Mouse (Mus musculus): ENCODE data around the gene Cldn3. TPM values are rescaled to one million over a fixed set of nuclear protein-coding genes. Genes with fewer than 3 reads are reported as not detected.

Gene Cldn3
- polyA plus RNA-seq, 1 experiment from 2014 or later = 16.2 TPM

- DNase-seq (ENCODE audit: low spot score) = no peak
- WGBS = 16% methylated on average over 7 of the region's 7 CpGs
- no peak for ATAC-seq (ENCODE audit: low FRiP score, low TSS enrichment)
- Histone ChIP-seq H3K9me3 (ENCODE audit: control insufficient read depth, low read length) (no peaks in the 10 kb centered on the region), H3K9ac (ENCODE audit: low read length) (0 out of 2 replicates have a peak overlapping the region, but pooled peaks have one; percentile 13), H3K27ac (replicated peaks) (no peak overlapping the region), H3K27me3 (ENCODE audit: control insufficient read depth, insufficient read depth, low read length) (no peaks in the 10 kb centered on the region), H3K4me3 (ENCODE audit: low read depth, low read length) (no peak overlapping the region), H3K36me3 (ENCODE audit: control insufficient read depth, insufficient read depth, low read length) (no peaks in the 10 kb centered on the region), H3K4me2 (replicated peaks; ENCODE audit: low read depth) (no peak overlapping the region), H3K4me1 (replicated peaks; ENCODE audit: control insufficient read depth, insufficient read depth) (peaks cover 2% of the 10 kb centered on the region; the same call in 1 of the 2 replicates)
- TF ChIP-seq EP300 (optimal IDR thresholded peaks at IDR 0.05) (no peak), CTCF (IDR thresholded peaks at IDR 0.05; ENCODE audit: low read depth) (peak; percentile 32; the same call in 1 of the 2 replicates)
These were observed 39.9 kb downstream of the Cldn3 start for GRCm38 (mm10) chr5:135025899-135026298.

- H3K4me2 ChIP-seq (replicated peaks; ENCODE audit: low read depth) = peak overlapping the region; percentile 32
- no peaks in the 10 kb centered on the region for H3K27me3 ChIP-seq (ENCODE audit: control insufficient read depth, insufficient read depth, low read length)
- DNase-seq (ENCODE audit: low spot score) (peak; percentile 51), ATAC-seq (ENCODE audit: low FRiP score, low TSS enrichment) (peak; percentile 54)
- no peaks in the 10 kb centered on the region for H3K9me3 ChIP-seq (ENCODE audit: control insufficient read depth, low read length)
- no peaks in the 10 kb centered on the region for H3K36me3 ChIP-seq (ENCODE audit: control insufficient read depth, insufficient read depth, low read length)
- TF ChIP-seq EP300 (optimal IDR thresholded peaks at IDR 0.05) (no peak), CTCF (IDR thresholded peaks at IDR 0.05; ENCODE audit: low read depth) (no peak)
- no peaks in the 10 kb centered on the region; the same call in 1 of the 2 replicates for H3K4me1 ChIP-seq (replicated peaks; ENCODE audit: control insufficient read depth, insufficient read depth)
- no peak overlapping the region for H3K4me3 ChIP-seq (ENCODE audit: low read depth, low read length)
- 36% methylated on average over 18 of the region's 18 CpGs for WGBS
- peak overlapping the region; percentile 48 for H3K9ac ChIP-seq (ENCODE audit: low read length)
- H3K27ac ChIP-seq (replicated peaks) = peak overlapping the region; percentile 31; the same call in 1 of the 2 replicates
These were observed 43.2 kb downstream of the Cldn3 start for GRCm38 (mm10) chr5:135029007-135029854.

GRCm38 (mm10) chr5:135032581-135032980 is 46.6 kb downstream of the Cldn3 start:
- no peaks in the 10 kb centered on the region for H3K36me3 ChIP-seq (ENCODE audit: control insufficient read depth, insufficient read depth, low read length)
- H3K4me3 ChIP-seq (ENCODE audit: low read depth, low read length) = no peak overlapping the region
- TF ChIP-seq CTCF (IDR thresholded peaks at IDR 0.05; ENCODE audit: low read depth) (no peak), EP300 (optimal IDR thresholded peaks at IDR 0.05) (no peak)
- no peak overlapping the region for H3K4me2 ChIP-seq (replicated peaks; ENCODE audit: low read depth)
- 86% methylated on average over 5 of the region's 5 CpGs for WGBS
- no peak for DNase-seq (ENCODE audit: low spot score)
- H3K4me1 ChIP-seq (replicated peaks; ENCODE audit: control insufficient read depth, insufficient read depth) = no peaks in the 10 kb centered on the region
- no peaks in the 10 kb centered on the region for H3K9me3 ChIP-seq (ENCODE audit: control insufficient read depth, low read length)
- no peak overlapping the region for H3K27ac ChIP-seq (replicated peaks)
- ATAC-seq (ENCODE audit: low FRiP score, low TSS enrichment) = no peak
- no peak overlapping the region for H3K9ac ChIP-seq (ENCODE audit: low read length)
- no peaks in the 10 kb centered on the region for H3K27me3 ChIP-seq (ENCODE audit: control insufficient read depth, insufficient read depth, low read length)

DNA sequence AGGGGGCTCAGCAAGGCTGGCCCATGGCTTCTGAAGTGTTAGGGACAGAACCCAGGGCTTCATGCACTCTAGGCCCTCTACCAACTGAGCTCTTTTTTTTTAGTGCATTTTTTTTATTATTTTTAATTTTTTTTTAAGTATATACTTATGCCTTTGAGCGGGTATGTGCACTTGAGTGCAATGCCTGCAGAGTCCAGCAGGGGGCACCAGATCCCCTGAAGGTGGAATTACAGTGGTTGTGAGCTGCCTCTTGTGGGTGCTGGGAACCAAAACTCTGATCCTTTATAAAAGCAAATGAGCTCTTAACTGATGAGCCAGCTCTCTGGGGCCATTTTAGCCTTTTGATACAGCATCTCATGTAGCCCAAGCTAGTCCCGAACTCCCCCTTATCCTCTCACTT is 48.6 kb downstream of the Cldn3 start:
- 98% methylated on average over 2 of the region's 2 CpGs for WGBS
- no peak overlapping the region for H3K4me3 ChIP-seq (ENCODE audit: low read depth, low read length)
- no peak overlapping the region for H3K4me2 ChIP-seq (replicated peaks; ENCODE audit: low read depth)
- H3K9ac ChIP-seq (ENCODE audit: low read length) = no peak overlapping the region
- DNase-seq (ENCODE audit: low spot score) = no peak
- no peak overlapping the region for H3K27ac ChIP-seq (replicated peaks)
- TF ChIP-seq EP300 (optimal IDR thresholded peaks at IDR 0.05) (no peak), CTCF (IDR thresholded peaks at IDR 0.05; ENCODE audit: low read depth) (peak; percentile 45)
- no peaks in the 10 kb centered on the region for H3K27me3 ChIP-seq (ENCODE audit: control insufficient read depth, insufficient read depth, low read length)
- ATAC-seq (ENCODE audit: low FRiP score, low TSS enrichment) = no peak
- no peaks in the 10 kb centered on the region for H3K4me1 ChIP-seq (replicated peaks; ENCODE audit: control insufficient read depth, insufficient read depth)
- no peaks in the 10 kb centered on the region for H3K9me3 ChIP-seq (ENCODE audit: control insufficient read depth, low read length)
- no peaks in the 10 kb centered on the region for H3K36me3 ChIP-seq (ENCODE audit: control insufficient read depth, insufficient read depth, low read length)

DNA sequence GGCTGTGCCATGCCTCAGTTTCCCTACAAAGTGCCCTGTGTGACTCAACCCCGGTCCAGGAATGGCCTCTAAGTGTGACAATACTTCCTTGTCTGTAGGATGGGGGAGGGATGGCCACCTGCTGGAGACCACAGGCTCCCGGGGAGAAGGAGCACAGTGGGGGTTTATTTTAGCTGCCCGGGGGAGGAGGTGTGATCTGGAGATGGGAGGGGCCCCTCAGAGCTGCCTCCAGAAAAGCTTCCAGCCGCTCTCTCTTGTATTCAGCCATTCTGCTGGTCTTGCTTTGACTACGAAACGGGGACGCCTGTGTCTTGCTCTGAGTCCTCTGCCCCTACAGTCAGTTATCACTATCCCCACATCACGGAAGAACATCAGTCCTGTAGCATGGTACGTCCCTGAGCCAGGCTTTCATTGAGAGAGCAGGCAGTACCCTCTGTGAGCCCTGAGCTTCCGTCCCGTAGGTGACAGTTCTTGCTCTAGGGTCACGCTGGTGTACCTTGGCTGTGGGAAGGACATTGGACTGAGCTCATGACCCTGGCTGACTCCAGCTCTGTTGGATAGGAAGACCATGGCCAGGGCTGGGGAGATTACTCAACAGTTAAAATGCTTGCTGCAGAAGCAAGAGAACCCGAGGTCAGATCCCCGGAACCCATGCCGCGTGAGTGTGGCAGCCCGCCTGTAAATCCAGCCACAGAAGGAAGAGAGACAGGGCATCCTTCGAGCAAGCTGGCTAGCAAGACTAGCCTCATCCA is 49.8 kb downstream of the Cldn3 start:
- Histone ChIP-seq H3K27ac (replicated peaks) (no peak overlapping the region), H3K4me3 (ENCODE audit: low read depth, low read length) (no peak overlapping the region), H3K36me3 (ENCODE audit: control insufficient read depth, insufficient read depth, low read length) (no peaks in the 10 kb centered on the region), H3K4me1 (replicated peaks; ENCODE audit: control insufficient read depth, insufficient read depth) (no peaks in the 10 kb centered on the region), H3K9me3 (ENCODE audit: control insufficient read depth, low read length) (no peaks in the 10 kb centered on the region), H3K27me3 (ENCODE audit: control insufficient read depth, insufficient read depth, low read length) (no peaks in the 10 kb centered on the region), H3K9ac (ENCODE audit: low read length) (no peak overlapping the region), H3K4me2 (replicated peaks; ENCODE audit: low read depth) (no peak overlapping the region)
- 62% methylated on average over 18 of the region's 18 CpGs for WGBS
- TF ChIP-seq EP300 (optimal IDR thresholded peaks at IDR 0.05) (no peak), CTCF (IDR thresholded peaks at IDR 0.05; ENCODE audit: low read depth) (no peak)
- DNase-seq (ENCODE audit: low spot score) = no peak
- no peak for ATAC-seq (ENCODE audit: low FRiP score, low TSS enrichment)

Other genes starting within 250 kb of the Cldn3 start
- gene Eln, start 238.9 kb upstream of the Cldn3 start, polyA plus RNA-seq (2015; fragmentation: Nextera tagmentation; extraction: Ambion mirVana) = 254 and 340 TPM in 2 replicates
- not detected in 2 replicates for gene Tmem270, start 79.5 kb upstream of the Cldn3 start, polyA plus RNA-seq (2015; fragmentation: Nextera tagmentation; extraction: Ambion mirVana)
- 0.24 and 0.29 TPM in 2 replicates for gene Cldn13, start 70.7 kb upstream of the Cldn3 start, polyA plus RNA-seq (2015; fragmentation: Nextera tagmentation; extraction: Ambion mirVana)
- gene Mettl27, start 53.8 kb upstream of the Cldn3 start, polyA plus RNA-seq (2015; fragmentation: Nextera tagmentation; extraction: Ambion mirVana) = 9.4 and 10.2 TPM in 2 replicates
- 43.8 and 51.6 TPM in 2 replicates for gene Cldn4, start 39.3 kb upstream of the Cldn3 start, polyA plus RNA-seq (2015; fragmentation: Nextera tagmentation; extraction: Ambion mirVana)
- gene Abhd11, start 22.9 kb downstream of the Cldn3 start, polyA plus RNA-seq (2015; fragmentation: Nextera tagmentation; extraction: Ambion mirVana) = 56.5 and 64.0 TPM in 2 replicates
- 5.3 TPM in 2 replicates for gene Stx1a, start 37.3 kb downstream of the Cldn3 start, polyA plus RNA-seq (2015; fragmentation: Nextera tagmentation; extraction: Ambion mirVana)
- 24.3 and 26.1 TPM in 2 replicates for gene Dnajc30, start 78.0 kb downstream of the Cldn3 start, polyA plus RNA-seq (2015; fragmentation: Nextera tagmentation; extraction: Ambion mirVana)
- gene Bud23, start 78.7 kb downstream of the Cldn3 start, polyA plus RNA-seq (2015; fragmentation: Nextera tagmentation; extraction: Ambion mirVana) = 46.8 and 51.9 TPM in 2 replicates
- 3.3 and 3.4 TPM in 2 replicates for gene Vps37d, start 92.1 kb downstream of the Cldn3 start, polyA plus RNA-seq (2015; fragmentation: Nextera tagmentation; extraction: Ambion mirVana)
- 0.22 and 0.91 TPM in 2 replicates for gene Mlxipl, start 103.7 kb downstream of the Cldn3 start, polyA plus RNA-seq (2015; fragmentation: Nextera tagmentation; extraction: Ambion mirVana)
- 9.9 and 11.6 TPM in 2 replicates for gene Tbl2, start 163.4 kb downstream of the Cldn3 start, polyA plus RNA-seq (2015; fragmentation: Nextera tagmentation; extraction: Ambion mirVana)
- 46.4 and 50.4 TPM in 2 replicates for gene Bcl7b, start 182.1 kb downstream of the Cldn3 start, polyA plus RNA-seq (2015; fragmentation: Nextera tagmentation; extraction: Ambion mirVana)
- gene Baz1b, start 201.1 kb downstream of the Cldn3 start, polyA plus RNA-seq (2015; fragmentation: Nextera tagmentation; extraction: Ambion mirVana) = 9.6 and 10.2 TPM in 2 replicates